Mouse (Mus musculus) gastrocnemius, adult 2 months (tissue): Measurements from ENCODE around the gene Rnase2b. TPM values are rescaled to one million over a fixed set of nuclear protein-coding genes. Genes with fewer than 3 reads are reported as not detected.
"Not testable (repeated sequence)": the region's sequence is repeated elsewhere in the genome, so short reads cannot be mapped to it uniquely, and the experiment has no call there.

Experiments used
- DNase-seq: peaks from one replicate; pipeline ENCODE4 v3.0.0; 2022
- H3K27ac ChIP-seq: fragments of 200-600 bp; 2 replicates; pipeline ENCODE4 v1.8.1; 2022; ENCODE audit warnings: mild to moderate bottlenecking
- H3K4me3 ChIP-seq: fragments of 200-600 bp; 2 replicates; pipeline ENCODE4 v1.8.1; 2022; ENCODE audit warnings: mild to moderate bottlenecking, moderate library complexity
- CTCF ChIP-seq: fragments of 200-600 bp; IDR thresholded peaks from 2 replicates; pipeline ENCODE4 v1.8.1; 2022; ENCODE audit warnings: antibody characterized with exemption, mild to moderate bottlenecking, moderate library complexity
- intact Hi-C: fragments of 180-260 bp; cut with DNase I; formaldehyde crosslinking; loops from one replicate; pipeline ENCODE4 v1.15.1; 2025
- long read RNA-seq, 2 experiments: library from polyadenylated mRNA; stranded (forward); transcript quantifications; one replicate each; pipeline ENCODE4 v2.0.0; 2021
- total RNA-seq, 2 experiments: library from RNA; stranded (reverse); gene quantifications; 2 replicates each; pipeline ENCODE4 v1.2.3; 2021

Gene Rnase2b
- not detected for total RNA-seq
- long read RNA-seq, experiment 1, result 0 reads
- long read RNA-seq, experiment 2, result 0 reads

- DNase-seq, H3K4me3 ChIP-seq, intact Hi-C loops, H3K27ac ChIP-seq: not testable (repeated sequence)
Measured at GRCm38 (mm10) chr14:51161976-51162375, at the start of gene Rnase2b. TSS of gene Rnase2b (plus strand) at chr14:51162260.

- no peak for TF ChIP-seq CTCF
- no peak overlapping the region for H3K27ac ChIP-seq
- intact Hi-C loops, result no loop called here
- H3K4me3 ChIP-seq, result no peak overlapping the region
- no peak for DNase-seq
Measured at GRCm38 (mm10) chr14:51113476-51113875, 48.6 kb upstream of the Rnase2b start.

GRCm38 (mm10) chr14:51113916-51114560, 48.0 kb upstream of the Rnase2b start, which contains the start of gene Eddm3b:
TSS of gene Eddm3b (plus strand) at chr14:51114426.
- no peak within 1 kb of the TSS for H3K27ac ChIP-seq
- DNase-seq, result no peak
- TF ChIP-seq CTCF, result no peak
- no peak within 1 kb of the TSS for H3K4me3 ChIP-seq
- intact Hi-C loops, result no loop called here

- TF ChIP-seq CTCF, result no peak
- DNase-seq, result no peak
- intact Hi-C loops, result no loop called here
- no peak overlapping the region for H3K4me3 ChIP-seq
- no peak overlapping the region for H3K27ac ChIP-seq
Measured at GRCm38 (mm10) chr14:51125684-51126083, 36.4 kb upstream of the Rnase2b start.

GRCm38 (mm10) chr14:51127648-51128258, 34.3 kb upstream of the Rnase2b start:
- no peak overlapping the region for H3K4me3 ChIP-seq
- no peak overlapping the region for H3K27ac ChIP-seq
- no peak for TF ChIP-seq CTCF
- intact Hi-C loops, result no loop called here
- DNase-seq, result no peak

- intact Hi-C loops, result no loop called here
- no peak for DNase-seq
- Histone ChIP-seq H3K4me3 (no peak overlapping the region), H3K27ac (no peak overlapping the region)
- no peak for TF ChIP-seq CTCF
Measured at GRCm38 (mm10) chr14:51128775-51129623, 33.1 kb upstream of the Rnase2b start.

- TF ChIP-seq CTCF, result no peak
- Histone ChIP-seq H3K27ac (no peak overlapping the region), H3K4me3 (no peak overlapping the region)
- no peak for DNase-seq
- intact Hi-C loops, result no loop called here
Measured at GRCm38 (mm10) chr14:51129624-51129975, 32.5 kb upstream of the Rnase2b start.

GRCm38 (mm10) chr14:51130315-51130940, 31.6 kb upstream of the Rnase2b start:
- Histone ChIP-seq H3K4me3 (no peak overlapping the region), H3K27ac (no peak overlapping the region)
- intact Hi-C loops, result no loop called here
- no peak for DNase-seq
- TF ChIP-seq CTCF, result no peak

- intact Hi-C loops, result no loop called here
- no peak for TF ChIP-seq CTCF
- no peak for DNase-seq
- Histone ChIP-seq H3K4me3 (no peak overlapping the region), H3K27ac (no peak overlapping the region)
Measured at GRCm38 (mm10) chr14:51131086-51131815, 30.8 kb upstream of the Rnase2b start.

GRCm38 (mm10) chr14:51132372-51132771, 29.7 kb upstream of the Rnase2b start:
- DNase-seq, result no peak
- intact Hi-C loops, result no loop called here
- Histone ChIP-seq H3K27ac (no peak overlapping the region), H3K4me3 (no peak overlapping the region)
- TF ChIP-seq CTCF, result no peak

- no peak overlapping the region for H3K4me3 ChIP-seq
- no peak overlapping the region for H3K27ac ChIP-seq
- TF ChIP-seq CTCF, result no peak
- DNase-seq, result no peak
- intact Hi-C loops, result no loop called here
Measured at GRCm38 (mm10) chr14:51140342-51140741, 21.7 kb upstream of the Rnase2b start.

GRCm38 (mm10) chr14:51142119-51142518, 19.9 kb upstream of the Rnase2b start:
- no peak for TF ChIP-seq CTCF
- Histone ChIP-seq H3K4me3 (no peak overlapping the region), H3K27ac (no peak overlapping the region)
- no peak for DNase-seq
- intact Hi-C loops, result no loop called here
